Mouse (Mus musculus): ENCODE measurements at regions not wholly inside any gene's neighbourhood (a gene's known extent, or its start where the extent isn't known, plus 50 kb on each side); places are given as distances from the start of the nearest gene placed in this dataset.

- no peak for DNase-seq
Measured at GRCm38 (mm10) chr11:7933611-7934010, 719.9 kb upstream of the Igfbp3 start.

- DNase-seq = no peak
Measured at GRCm38 (mm10) chr11:7932638-7933037, 718.9 kb upstream of the Igfbp3 start.

GRCm38 (mm10) chr11:7931064-7931797 is 717.5 kb upstream of the Igfbp3 start:
- DNase-seq = no peak

GRCm38 (mm10) chr11:7927676-7928075 is 714.0 kb upstream of the Igfbp3 start:
- peak; percentile 0 for DNase-seq

- DNase-seq = no peak
Measured at GRCm38 (mm10) chr11:7912036-7912435, 698.3 kb upstream of the Igfbp3 start.

GRCm38 (mm10) chr11:7900266-7900665 is 686.5 kb upstream of the Igfbp3 start:
- no peak for DNase-seq

GRCm38 (mm10) chr11:7898204-7898603 is 684.5 kb upstream of the Igfbp3 start:
- no peak for DNase-seq

- DNase-seq = no peak
Measured at GRCm38 (mm10) chr11:7880506-7880905, 666.8 kb upstream of the Igfbp3 start.

- DNase-seq = no peak
Measured at GRCm38 (mm10) chr11:7864116-7864515, 650.4 kb upstream of the Igfbp3 start.

- no peak for DNase-seq
Measured at GRCm38 (mm10) chr11:7863711-7864110, 650.0 kb upstream of the Igfbp3 start.

GRCm38 (mm10) chr11:7862547-7862946 is 648.8 kb upstream of the Igfbp3 start:
- peak; percentile 47 for DNase-seq

GRCm38 (mm10) chr11:7852612-7853011 is 638.9 kb upstream of the Igfbp3 start:
- no peak for DNase-seq

GRCm38 (mm10) chr11:7838311-7839237 is 624.9 kb upstream of the Igfbp3 start:
- DNase-seq = peak; percentile 77

- DNase-seq = no peak
Measured at GRCm38 (mm10) chr11:7837486-7837885, 623.8 kb upstream of the Igfbp3 start.

- DNase-seq = no peak
Measured at GRCm38 (mm10) chr11:7834151-7834550, 620.4 kb upstream of the Igfbp3 start.

GRCm38 (mm10) chr11:7832376-7832775 is 618.7 kb upstream of the Igfbp3 start:
- DNase-seq = peak; percentile 13

GRCm38 (mm10) chr11:7829770-7830169 is 616.0 kb upstream of the Igfbp3 start:
- DNase-seq = no peak

GRCm38 (mm10) chr11:7828001-7828400 is 614.3 kb upstream of the Igfbp3 start:
- no peak for DNase-seq

GRCm38 (mm10) chr11:7827402-7827801 is 613.7 kb upstream of the Igfbp3 start:
- DNase-seq = no peak

- peak; percentile 33 for DNase-seq
Measured at GRCm38 (mm10) chr11:7815750-7816149, 602.0 kb upstream of the Igfbp3 start.

- DNase-seq = no peak
Measured at GRCm38 (mm10) chr11:7814556-7814955, 600.8 kb upstream of the Igfbp3 start.

GRCm38 (mm10) chr11:7812436-7812835 is 598.7 kb upstream of the Igfbp3 start:
- DNase-seq = no peak

- DNase-seq = peak; percentile 10
Measured at GRCm38 (mm10) chr11:7809741-7810140, 596.0 kb upstream of the Igfbp3 start.

- no peak for DNase-seq
Measured at GRCm38 (mm10) chr11:7796373-7796772, 582.6 kb upstream of the Igfbp3 start.

Data from lung, postnatal 36 days (tissue).